Mouse (Mus musculus) forebrain, embryonic 13.5 days (tissue): Measurements from ENCODE around the gene Ciapin1. TPM values are rescaled to one million over a fixed set of nuclear protein-coding genes. Genes with fewer than 3 reads are reported as not detected.
A peak's percentile ranks its signal among the peaks of the same experiment; 100 is the strongest.

Experiments used
- ATAC-seq: fragments of 200-750 bp; cut with Nextera tagmentation; 2 replicates; pipeline ENCODE4 v1.8.0; 2017
- H3K27ac ChIP-seq: fragments of 300-500 bp; sonication (generic); 2 replicates; pipeline ENCODE4 v1.5.1; 2015; ENCODE audit warnings: inconsistent platforms, mild to moderate bottlenecking, moderate library complexity
- H3K27me3 ChIP-seq: fragments of 300-500 bp; sonication (generic); 2 replicates; pipeline ENCODE4 v1.6.1; 2015; ENCODE audit warnings: mild to moderate bottlenecking, inconsistent platforms
- H3K36me3 ChIP-seq: fragments of 300-500 bp; sonication (generic); 2 replicates; pipeline ENCODE4 v1.6.1; 2015; ENCODE audit warnings: mild to moderate bottlenecking, inconsistent platforms; ENCODE audit not compliant: poor library complexity, severe bottlenecking
- H3K4me1 ChIP-seq: fragments of 300-500 bp; sonication (generic); 2 replicates; pipeline ENCODE4 v1.6.1; 2015; ENCODE audit warnings: inconsistent platforms
- H3K4me2 ChIP-seq: fragments of 300-500 bp; sonication (generic); 2 replicates; pipeline ENCODE4 v1.6.1; 2015; ENCODE audit warnings: inconsistent platforms, mild to moderate bottlenecking, moderate library complexity
- H3K4me3 ChIP-seq: fragments of 300-500 bp; sonication (generic); 2 replicates; pipeline ENCODE4 v1.5.1; 2015; ENCODE audit warnings: mild to moderate bottlenecking, inconsistent platforms
- H3K9ac ChIP-seq: fragments of 300-500 bp; sonication (generic); 2 replicates; pipeline ENCODE4 v1.6.1; 2015; ENCODE audit warnings: mild to moderate bottlenecking, inconsistent platforms
- H3K9me3 ChIP-seq: fragments of 300-500 bp; sonication (generic); replicated peaks from 2 replicates; pipeline ENCODE4 v1.6.1; 2016; ENCODE audit warnings: inconsistent platforms
- WGBS: fragments of 180-500 bp; shearing (Covaris S2); methylation state at CpG from one replicate; pipeline ENCODE4 v1.1.7; 2015; 5-methylcytosine and 5-hydroxymethylcytosine counted together
- polyA plus RNA-seq: library from polyadenylated mRNA; unstranded; fragments of >200 nt; fragmentation: Nextera tagmentation; extraction: Ambion mirVana; gene quantifications from 2 replicates; pipeline ENCODE4 v1.2.1, GENCODE M21; 2015

The Ciapin1 gene
- 162 and 176 TPM in 2 replicates for polyA plus RNA-seq

DNA sequence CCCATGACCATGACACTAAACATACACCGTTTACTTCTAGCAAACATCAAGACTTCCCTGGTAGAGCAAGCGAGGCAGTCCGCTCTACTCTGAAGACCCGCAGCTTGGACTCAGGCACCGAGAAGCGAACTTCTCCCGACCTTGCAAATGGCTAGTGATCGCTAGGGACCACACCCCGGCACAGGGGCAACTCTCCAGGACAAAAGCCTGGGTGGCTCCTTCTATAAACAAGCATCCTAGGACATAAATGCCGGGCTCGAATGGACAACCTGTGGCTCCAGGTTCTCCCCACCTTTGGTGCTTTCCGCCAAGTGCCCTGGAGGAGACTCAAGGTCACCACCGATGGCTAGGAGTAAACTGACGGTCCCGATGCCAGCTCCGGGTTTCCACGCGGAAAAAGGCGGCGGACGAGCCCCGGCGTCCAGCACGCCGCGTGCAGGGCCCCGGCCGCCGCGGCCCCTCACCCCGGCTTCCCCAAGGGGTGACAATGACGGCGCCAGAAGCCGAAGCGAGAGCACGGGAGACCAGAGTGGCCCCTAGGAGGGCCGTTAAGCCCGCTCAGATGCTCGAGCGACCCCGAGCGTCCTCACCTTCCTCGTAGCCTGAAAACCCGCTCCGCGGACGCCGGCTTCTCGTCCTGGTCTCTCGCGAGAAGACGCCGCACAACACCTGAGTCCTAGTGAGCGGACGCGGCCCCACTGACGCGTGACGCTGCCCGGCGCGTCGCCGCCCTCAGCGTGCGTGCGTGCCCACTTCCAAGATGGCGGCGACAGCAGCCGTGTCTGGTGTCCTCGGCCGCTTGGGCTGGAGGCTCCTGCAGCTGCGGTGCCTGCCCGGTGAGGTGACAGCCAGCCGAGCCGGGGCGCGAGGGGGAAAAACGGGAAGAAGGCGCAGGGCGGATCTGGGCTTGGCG is at the start of gene Ciapin1, which contains the start of gene Coq9:
TSS of gene Ciapin1 (minus strand) at position 697 of the 913 bp plus-strand sequence.
TSS of gene Coq9 (plus strand) at position 660 of the 913 bp plus-strand sequence.
- H3K4me3 ChIP-seq: peak within 1 kb of the TSS; percentile 79
- peak within 1 kb of the TSS; percentile 92 for H3K9ac ChIP-seq
- WGBS: under 1% methylated on average over 82 of the region's 82 CpGs
- no peaks in the 10 kb centered on the region for H3K27me3 ChIP-seq
- peak within 1 kb of the TSS; percentile 81 for H3K27ac ChIP-seq
- H3K4me1 ChIP-seq: peaks cover 25% of the 10 kb centered on the region
- H3K9me3 ChIP-seq: no peaks in the 10 kb centered on the region
- ATAC-seq: peak; percentile 99
- no peaks in the 10 kb centered on the region for H3K36me3 ChIP-seq
- peak within 1 kb of the TSS; percentile 92 for H3K4me2 ChIP-seq

DNA sequence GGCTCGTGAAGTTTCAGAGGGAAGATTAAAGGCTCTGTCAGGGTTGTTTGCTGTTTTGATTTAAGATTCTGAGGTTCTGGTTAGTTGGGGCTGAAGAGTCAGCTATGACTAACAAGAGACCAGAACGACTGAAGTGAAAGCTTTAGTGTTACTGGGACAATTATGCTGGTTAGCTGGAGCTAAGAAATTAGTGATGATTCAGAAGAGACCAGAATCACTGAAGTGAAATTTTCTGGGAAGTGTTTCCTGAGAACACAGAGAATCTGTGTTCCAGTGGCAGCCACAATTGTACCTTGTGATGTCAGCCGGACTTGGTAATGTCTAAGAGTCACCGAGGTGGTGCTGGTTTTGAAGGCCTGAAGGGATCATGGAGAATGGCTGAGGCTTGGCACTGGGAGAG is 42.6 kb upstream of the Ciapin1 start:
- WGBS: 86% methylated on average over 4 of the region's 4 CpGs
- no peak for ATAC-seq
- no peak overlapping the region for H3K4me2 ChIP-seq
- H3K27me3 ChIP-seq: no peaks in the 10 kb centered on the region
- H3K36me3 ChIP-seq: no peaks in the 10 kb centered on the region
- H3K4me3 ChIP-seq: no peak overlapping the region
- H3K27ac ChIP-seq: no peak overlapping the region
- no peak overlapping the region for H3K9ac ChIP-seq
- peaks cover 8% of the 10 kb centered on the region for H3K4me1 ChIP-seq
- H3K9me3 ChIP-seq: no peaks in the 10 kb centered on the region

DNA sequence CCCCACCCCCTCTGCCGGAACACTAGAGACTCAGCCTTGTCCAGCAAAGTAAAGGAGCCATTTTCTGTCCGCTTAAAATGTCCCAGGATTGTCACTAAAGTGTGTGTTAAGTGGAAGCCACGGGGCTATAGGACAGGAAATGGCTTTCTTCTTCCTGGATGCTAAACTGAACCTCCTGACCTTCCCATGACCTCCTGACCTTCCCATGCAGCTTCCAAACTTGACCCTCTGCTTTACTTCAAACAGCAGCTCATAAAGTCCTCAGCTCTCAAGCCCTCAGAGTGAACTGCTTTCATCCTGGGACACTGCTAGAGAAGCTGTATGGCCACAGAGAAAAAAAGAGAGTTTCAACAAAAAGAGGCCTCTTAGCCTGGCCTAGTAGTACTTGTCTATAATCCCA is 38.7 kb upstream of the Ciapin1 start:
- Histone ChIP-seq H3K4me3 (no peak overlapping the region), H3K27ac (no peak overlapping the region), H3K9me3 (no peaks in the 10 kb centered on the region), H3K4me2 (peak overlapping the region; percentile 91; the same call in 1 of the 2 replicates), H3K9ac (no peak overlapping the region), H3K36me3 (no peaks in the 10 kb centered on the region), H3K4me1 (peaks cover 36% of the 10 kb centered on the region), H3K27me3 (peaks cover 16% of the 10 kb centered on the region)
- ATAC-seq: no peak
- WGBS: 44% methylated on average over 3 of the region's 3 CpGs

DNA sequence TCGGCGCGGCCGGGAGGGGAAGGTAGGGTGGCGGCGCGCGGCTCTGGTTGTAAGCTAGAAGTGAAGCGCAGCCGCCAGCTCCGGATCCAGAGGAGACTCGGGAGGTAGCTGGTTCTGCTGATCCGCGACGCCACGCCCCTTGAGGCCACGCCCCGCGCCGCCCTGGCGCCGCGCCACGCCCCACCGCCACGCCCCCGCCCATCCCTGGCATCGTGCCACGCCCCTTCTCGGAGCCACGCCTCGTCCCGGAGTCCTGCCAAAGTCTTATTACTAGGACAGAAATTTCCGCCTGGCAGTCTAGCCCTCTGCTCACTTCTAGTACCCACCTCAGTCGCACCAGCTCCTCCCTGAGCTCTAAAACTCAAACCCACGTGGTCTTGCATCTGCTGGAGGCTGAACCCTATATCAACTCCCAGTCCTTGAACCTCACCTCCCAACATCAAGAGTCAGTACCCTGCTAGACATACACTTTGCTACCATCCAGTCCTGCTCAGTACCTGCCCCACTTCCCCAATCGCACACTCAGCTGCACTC is 38.1 kb upstream of the Ciapin1 start, which contains the start of gene Dok4:
TSS of gene Dok4 (minus strand) at position 134 of the 534 bp plus-strand sequence.
- Histone ChIP-seq H3K4me2 (peak within 1 kb of the TSS; percentile 91), H3K27ac (no peak within 1 kb of the TSS), H3K4me1 (peaks cover 42% of the 10 kb centered on the region), H3K36me3 (no peaks in the 10 kb centered on the region), H3K27me3 (peaks cover 16% of the 10 kb centered on the region), H3K9ac (peak within 1 kb of the TSS; percentile 68), H3K4me3 (peak within 1 kb of the TSS; percentile 55), H3K9me3 (no peaks in the 10 kb centered on the region)
- 1% methylated on average over 29 of the region's 37 CpGs for WGBS
- ATAC-seq: peak; percentile 73

DNA sequence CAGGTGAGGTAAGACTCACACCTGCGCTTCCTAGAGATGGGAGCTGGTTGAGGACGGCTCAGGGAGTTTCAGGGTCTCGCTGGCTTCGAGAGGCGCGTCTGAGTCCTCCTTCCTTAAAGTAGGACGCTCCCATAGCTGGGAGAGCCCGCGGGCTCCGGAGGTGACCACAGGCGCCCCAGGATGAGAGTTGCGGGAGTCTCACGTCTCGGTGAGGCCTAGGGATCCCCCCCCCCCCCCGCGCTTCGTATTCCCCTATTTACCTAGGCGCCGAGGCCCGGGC is 37.7 kb upstream of the Ciapin1 start:
- peak overlapping the region; percentile 55 for H3K4me3 ChIP-seq
- peak overlapping the region; percentile 91 for H3K4me2 ChIP-seq
- peaks cover 46% of the 10 kb centered on the region for H3K4me1 ChIP-seq
- H3K36me3 ChIP-seq: no peaks in the 10 kb centered on the region
- H3K27me3 ChIP-seq: peaks cover 16% of the 10 kb centered on the region
- H3K27ac ChIP-seq: no peak overlapping the region
- peak overlapping the region; percentile 68 for H3K9ac ChIP-seq
- WGBS: 0% methylated on average over 16 of the region's 20 CpGs
- no peaks in the 10 kb centered on the region for H3K9me3 ChIP-seq
- no peak for ATAC-seq

DNA sequence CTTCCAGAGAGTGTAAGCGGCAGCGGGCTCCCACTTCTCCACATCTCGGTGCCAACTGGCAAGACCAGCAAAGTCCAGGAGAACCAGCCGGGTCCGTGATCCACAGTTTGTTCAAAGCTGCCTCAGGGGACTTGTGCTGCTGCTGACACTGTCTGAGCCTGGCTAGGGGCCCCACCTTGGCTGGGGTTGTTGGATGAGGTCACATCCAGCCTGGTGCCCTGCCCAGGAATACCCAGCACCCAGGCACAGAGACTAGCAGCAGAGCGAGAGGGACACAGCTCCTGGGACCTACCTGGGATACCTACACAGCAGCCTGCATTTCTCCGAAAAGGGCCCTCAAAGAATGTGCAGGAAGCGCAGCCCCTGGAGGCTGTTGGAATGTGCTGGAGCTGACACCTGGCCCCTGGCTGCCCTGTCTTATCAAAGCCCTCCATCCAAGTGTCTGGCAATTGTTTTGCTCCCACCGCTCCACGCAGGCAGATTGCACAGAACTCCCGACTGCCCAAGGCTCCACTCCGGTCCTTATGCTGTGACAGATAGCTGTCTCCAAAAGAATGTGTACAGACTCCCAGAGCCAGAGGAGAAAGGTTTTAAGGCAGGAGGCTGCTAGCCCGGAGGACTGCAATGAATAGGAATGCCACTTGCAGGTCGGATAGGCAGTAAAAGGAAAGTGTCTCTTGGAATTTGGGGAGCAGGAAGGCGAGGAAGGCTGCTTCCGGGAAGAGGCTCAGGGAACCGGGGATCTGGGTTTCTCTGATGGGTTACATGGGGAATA is 37.1 kb upstream of the Ciapin1 start:
- Histone ChIP-seq H3K4me3 (peak overlapping the region; percentile 55), H3K27ac (no peak overlapping the region), H3K9ac (peak overlapping the region; percentile 68), H3K9me3 (no peaks in the 10 kb centered on the region), H3K36me3 (no peaks in the 10 kb centered on the region), H3K27me3 (peaks cover 16% of the 10 kb centered on the region), H3K4me2 (peak overlapping the region; percentile 91), H3K4me1 (peaks cover 51% of the 10 kb centered on the region)
- 18% methylated on average over 17 of the region's 17 CpGs for WGBS
- no peak for ATAC-seq

DNA sequence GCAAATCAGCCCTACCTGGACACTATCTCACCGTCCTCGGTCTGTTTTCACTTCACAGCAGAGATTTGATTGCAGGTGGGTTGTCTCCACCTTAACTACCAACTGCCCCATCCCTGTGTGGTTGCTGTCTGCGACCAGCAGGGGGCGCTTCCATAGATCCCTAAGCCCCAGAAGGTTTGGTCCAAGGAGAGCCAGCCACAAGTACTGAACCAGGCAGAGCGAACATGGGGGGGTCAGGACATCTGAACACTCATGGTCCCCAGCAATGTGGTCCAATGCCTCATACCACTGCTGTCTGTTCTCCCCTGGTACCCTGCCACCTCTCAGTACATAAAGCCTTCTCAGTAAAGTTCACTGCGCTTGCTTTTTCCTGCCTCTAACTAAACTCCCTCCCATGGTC is 36.2 kb upstream of the Ciapin1 start:
- no peak for ATAC-seq
- no peaks in the 10 kb centered on the region for H3K36me3 ChIP-seq
- peak overlapping the region; percentile 91 for H3K4me2 ChIP-seq
- H3K27ac ChIP-seq: no peak overlapping the region
- peak overlapping the region; percentile 68; the same call in 1 of the 2 replicates for H3K9ac ChIP-seq
- no peaks in the 10 kb centered on the region for H3K9me3 ChIP-seq
- H3K4me3 ChIP-seq: peak overlapping the region; percentile 55; the same call in 1 of the 2 replicates
- WGBS: 10% methylated on average over 6 of the region's 6 CpGs
- H3K27me3 ChIP-seq: peaks cover 16% of the 10 kb centered on the region
- H3K4me1 ChIP-seq: peaks cover 61% of the 10 kb centered on the region

DNA sequence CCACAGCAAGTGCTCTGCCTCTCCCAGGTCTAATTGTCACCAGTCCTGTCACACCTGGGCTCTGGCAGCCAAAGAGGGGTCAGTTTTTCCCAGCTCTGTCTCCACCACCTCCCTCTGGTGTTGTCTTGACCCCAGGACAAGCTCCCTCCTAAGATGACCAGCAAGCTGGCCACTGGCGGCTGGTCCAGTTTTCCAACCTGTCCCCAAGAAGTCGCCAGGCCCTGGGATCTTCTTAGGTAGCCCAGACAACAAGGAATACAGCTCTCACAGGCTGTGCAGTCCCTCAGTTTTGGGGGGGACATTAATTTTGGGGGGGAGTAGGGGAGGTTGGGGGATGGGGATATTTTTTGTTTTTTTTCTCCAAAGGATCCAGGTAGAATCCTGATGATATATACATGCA is 34.4 kb upstream of the Ciapin1 start:
- peaks cover 78% of the 10 kb centered on the region for H3K4me1 ChIP-seq
- no peak overlapping the region for H3K9ac ChIP-seq
- H3K4me3 ChIP-seq: no peak overlapping the region
- H3K36me3 ChIP-seq: peaks cover 7% of the 10 kb centered on the region; the same call in 1 of the 2 replicates
- ATAC-seq: no peak
- no peaks in the 10 kb centered on the region for H3K9me3 ChIP-seq
- peaks cover 16% of the 10 kb centered on the region for H3K27me3 ChIP-seq
- WGBS: 78% methylated on average over 2 of the region's 2 CpGs
- peak overlapping the region; percentile 85; the same call in 1 of the 2 replicates for H3K4me2 ChIP-seq
- peak overlapping the region; percentile 65 for H3K27ac ChIP-seq

DNA sequence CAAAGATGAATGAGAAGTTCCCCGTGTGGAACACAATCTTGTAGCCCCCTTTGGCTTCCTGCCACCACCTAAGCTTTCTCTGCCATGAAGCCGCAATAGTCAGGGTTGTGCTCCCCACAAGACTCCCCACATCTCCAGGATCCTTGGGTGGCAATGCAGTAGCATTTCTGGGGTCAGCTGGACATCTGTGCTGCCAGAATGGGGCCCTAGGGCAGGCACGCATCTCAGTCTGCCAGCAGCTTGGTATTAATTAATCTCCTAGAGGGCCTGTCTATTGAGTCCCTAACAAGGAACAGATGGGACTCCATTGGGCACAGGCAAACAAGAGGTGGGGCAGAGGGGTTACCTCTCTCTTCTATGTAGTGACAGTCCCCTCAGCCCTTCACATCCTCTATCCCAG is 34.0 kb upstream of the Ciapin1 start:
- peaks cover 16% of the 10 kb centered on the region for H3K27me3 ChIP-seq
- H3K4me3 ChIP-seq: no peak overlapping the region
- peak; percentile 12 for ATAC-seq
- H3K4me2 ChIP-seq: peak overlapping the region; percentile 85; the same call in 1 of the 2 replicates
- H3K9me3 ChIP-seq: no peaks in the 10 kb centered on the region
- 31% methylated on average over 3 of the region's 3 CpGs for WGBS
- peak overlapping the region; percentile 65 for H3K27ac ChIP-seq
- H3K36me3 ChIP-seq: peaks cover 11% of the 10 kb centered on the region
- H3K9ac ChIP-seq: no peak overlapping the region
- H3K4me1 ChIP-seq: peaks cover 78% of the 10 kb centered on the region

DNA sequence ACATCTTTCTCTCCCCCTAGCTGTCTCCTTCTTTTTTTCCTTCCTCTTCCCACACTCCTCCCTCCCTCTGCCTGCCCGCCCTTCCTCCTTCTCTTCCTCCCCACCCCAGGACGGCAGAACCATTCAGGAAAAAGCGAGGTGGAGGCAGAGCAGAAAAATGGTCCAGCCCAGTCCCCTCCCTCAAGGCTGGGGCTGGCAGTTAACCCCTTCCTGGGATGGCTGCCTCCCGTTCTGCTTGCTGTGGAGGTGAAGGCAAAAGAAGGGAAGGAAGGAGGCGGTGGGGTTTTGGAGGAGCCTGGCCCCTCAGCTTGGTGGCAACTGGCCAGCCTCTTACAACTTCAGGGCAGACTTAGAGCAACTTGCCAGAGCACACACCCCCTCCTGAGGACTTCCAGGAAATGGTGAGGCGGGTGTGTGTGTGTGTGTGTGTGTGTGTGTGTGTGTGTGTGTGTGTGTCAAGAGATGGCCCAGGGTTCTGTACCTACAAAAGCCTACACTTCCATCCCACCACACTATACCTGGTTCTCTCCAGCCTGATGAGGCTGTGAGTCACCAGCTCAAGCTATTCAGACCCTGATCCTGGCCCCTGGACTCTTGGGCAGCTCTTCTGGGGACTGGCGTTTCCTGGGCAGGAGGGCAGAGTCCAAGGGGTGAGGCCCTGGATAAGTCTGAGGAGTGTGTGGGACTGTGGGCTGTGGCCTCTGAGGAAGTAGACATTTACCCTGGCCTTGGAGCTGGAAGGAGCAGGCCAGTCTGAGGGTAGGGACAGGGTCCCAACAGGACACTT is 33.1 kb upstream of the Ciapin1 start:
- 2% methylated on average over 6 of the region's 7 CpGs for WGBS
- H3K27ac ChIP-seq: peak overlapping the region; percentile 65
- H3K4me3 ChIP-seq: peak overlapping the region; percentile 57
- H3K4me2 ChIP-seq: peak overlapping the region; percentile 85
- H3K27me3 ChIP-seq: peaks cover 16% of the 10 kb centered on the region
- H3K9ac ChIP-seq: peak overlapping the region; percentile 69
- peaks cover 75% of the 10 kb centered on the region for H3K4me1 ChIP-seq
- peaks cover 19% of the 10 kb centered on the region for H3K36me3 ChIP-seq
- no peaks in the 10 kb centered on the region for H3K9me3 ChIP-seq
- ATAC-seq: peak; percentile 81

DNA sequence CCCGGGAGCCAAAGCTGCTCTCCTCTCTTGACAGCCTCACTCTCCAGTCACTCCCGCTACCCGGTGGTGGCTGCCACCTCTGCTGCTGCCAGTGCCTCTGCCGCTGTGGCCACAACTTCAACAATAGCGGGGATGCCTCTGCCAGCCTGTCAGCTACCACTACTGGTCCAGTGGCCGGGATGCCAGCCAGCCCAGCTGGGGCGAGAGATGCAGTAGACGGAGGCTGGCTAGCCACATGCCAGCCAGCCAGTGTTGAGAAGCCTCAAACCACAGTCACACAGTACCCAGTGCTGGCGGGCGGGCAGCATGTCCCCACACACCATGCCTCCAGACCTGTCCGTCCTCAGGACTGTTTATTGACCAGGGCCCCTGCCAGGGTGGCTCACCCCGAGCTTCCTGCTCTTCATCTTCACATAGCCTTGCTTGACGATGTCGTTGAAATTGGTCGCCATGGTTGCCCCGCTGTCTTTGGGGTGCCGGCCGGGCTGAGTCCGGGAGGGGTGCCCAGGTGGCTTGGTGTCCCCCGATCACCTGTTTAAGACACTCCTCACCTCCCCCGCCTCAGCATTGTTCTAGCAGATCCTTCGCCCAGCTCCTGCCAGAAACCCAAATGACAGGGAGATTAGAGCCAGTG is 32.4 kb upstream of the Ciapin1 start:
- H3K27ac ChIP-seq: peak overlapping the region; percentile 65

More for the DNA sequence above, 32.4 kb upstream of the Ciapin1 start:
- Histone ChIP-seq H3K27me3 (peaks cover 16% of the 10 kb centered on the region), H3K36me3 (peaks cover 27% of the 10 kb centered on the region), H3K4me2 (peak overlapping the region; percentile 85), H3K4me1 (peaks cover 69% of the 10 kb centered on the region), H3K9ac (peak overlapping the region; percentile 69), H3K4me3 (peak overlapping the region; percentile 57), H3K9me3 (no peaks in the 10 kb centered on the region)
- WGBS: under 1% methylated on average over 19 of the region's 22 CpGs
- peak; percentile 50 for ATAC-seq
